Mouse (Mus musculus) MEL (cell line): ENCODE results near the gene Elof1. TPM values are rescaled to one million over a fixed set of nuclear protein-coding genes. Genes with fewer than 3 reads are reported as not detected.

Experiments used
- DNase-seq: peaks from one replicate; pipeline ENCODE4 v3.0.0; 2011; ENCODE audit warnings: low read depth, low spot score
- H3K27ac ChIP-seq: 2 replicates; pipeline ENCODE4 v1.5.1; 2012; ENCODE audit warnings: low read depth, mild to moderate bottlenecking, control low read depth, low read length, moderate library complexity; ENCODE audit not compliant: control insufficient read depth
- H3K27me3 ChIP-seq, 2 experiments: fragments of 150-350 bp in 1 of 2; sonication (generic) in 1 of 2; 2 replicates each; pipeline ENCODE4 v1.6.1; 2012; ENCODE audit warnings: low read length in 2 of 2, mild to moderate bottlenecking in 2 of 2, improper control_type of control experiment in 1 of 2, moderate library complexity in 1 of 2; ENCODE audit not compliant: insufficient read depth in 2 of 2, control insufficient read depth in 1 of 2
- H3K36me3 ChIP-seq, 2 experiments: 2 replicates each; pipeline ENCODE4 v1.6.1; 2012 to 2014; ENCODE audit warnings: low read length in 2 of 2, improper control_type of control experiment in 1 of 2, inconsistent platforms in 1 of 2, mild to moderate bottlenecking in 1 of 2; ENCODE audit not compliant: insufficient read depth in 2 of 2, control insufficient read depth in 1 of 2
- H3K4me1 ChIP-seq, 2 experiments: fragments of 150-350 bp in 1 of 2; sonication (generic) in 1 of 2; 2 replicates each; pipeline ENCODE4 v1.6.1; 2012; ENCODE audit warnings: low read length in 2 of 2, improper control_type of control experiment in 1 of 2, mild to moderate bottlenecking in 1 of 2; ENCODE audit not compliant: insufficient read depth in 2 of 2, control insufficient read depth in 1 of 2
- H3K4me3 ChIP-seq, 2 experiments: fragments of 150-350 bp in 1 of 2; sonication (generic) in 1 of 2; 2 replicates each; pipeline ENCODE4 v1.5.1; 2012; ENCODE audit warnings: low read depth in 2 of 2, low read length in 2 of 2, mild to moderate bottlenecking in 2 of 2, moderate library complexity in 2 of 2, control low read depth in 1 of 2, improper control_type of control experiment in 1 of 2; ENCODE audit not compliant: control insufficient read depth in 1 of 2, insufficient read depth in 1 of 2
- H3K79me2 ChIP-seq: 2 replicates; pipeline ENCODE4 v1.6.1; 2012; ENCODE audit warnings: mild to moderate bottlenecking, low read length, moderate library complexity; ENCODE audit not compliant: control insufficient read depth, poor library complexity, insufficient read depth
- H3K9ac ChIP-seq: 2 replicates; pipeline ENCODE4 v1.6.1; 2012; ENCODE audit warnings: low read depth, mild to moderate bottlenecking, control low read depth, low read length, moderate library complexity; ENCODE audit not compliant: control insufficient read depth, poor library complexity, severe bottlenecking
- H3K9me3 ChIP-seq: fragments of 150-350 bp; sonication (generic); replicated peaks from 2 replicates; pipeline ENCODE4 v1.6.1; 2012; ENCODE audit warnings: mild to moderate bottlenecking, low read length, improper control_type of control experiment, moderate library complexity; ENCODE audit not compliant: insufficient read depth
- CHD1 ChIP-seq: IDR thresholded peaks from 2 replicates; pipeline ENCODE4 v1.6.1; 2012; ENCODE audit warnings: low read depth, mild to moderate bottlenecking, inconsistent platforms, low read length, improper control_type of control experiment
- CHD2 ChIP-seq: IDR thresholded peaks from 2 replicates; pipeline ENCODE4 v1.6.1; 2011; ENCODE audit warnings: low read length, improper control_type of control experiment
- CTCF ChIP-seq, 3 experiments: IDR thresholded peaks in 2 of 3; conservative IDR thresholded peaks in 1 of 3; 2 replicates each; pipeline ENCODE4 v1.5.1; 2011 to 2012; ENCODE audit warnings: low read length in 3 of 3, low read depth in 2 of 3, mild to moderate bottlenecking in 2 of 3, improper control_type of control experiment in 1 of 3, inconsistent platforms in 1 of 3, mixed read lengths in 1 of 3, moderate library complexity in 1 of 3; ENCODE audit not compliant: control insufficient read depth in 1 of 3, insufficient read depth in 1 of 3, poor library complexity in 1 of 3, severe bottlenecking in 1 of 3
- EP300 ChIP-seq, 2 experiments: IDR thresholded peaks; 2 replicates each; pipeline ENCODE4 v1.6.1; 2011; ENCODE audit warnings: improper control_type of control experiment in 2 of 2, low read length in 2 of 2, low read depth in 1 of 2, mild to moderate bottlenecking in 1 of 2
- ETS1 ChIP-seq: IDR thresholded peaks from 2 replicates; pipeline ENCODE4 v1.6.1; 2012; ENCODE audit warnings: low read depth, mild to moderate bottlenecking, inconsistent platforms, low read length, improper control_type of control experiment, moderate library complexity
- GABPA ChIP-seq: IDR thresholded peaks from 2 replicates; pipeline ENCODE4 v1.6.1; 2012; ENCODE audit warnings: low read depth, mild to moderate bottlenecking, inconsistent platforms, low read length, improper control_type of control experiment, moderate library complexity
- GATA1 ChIP-seq: IDR thresholded peaks from 2 replicates; pipeline ENCODE4 v1.6.1; 2011; ENCODE audit warnings: low read depth, low read length, improper control_type of control experiment
- KAT2A ChIP-seq: conservative IDR thresholded peaks from 2 replicates; pipeline ENCODE4 v1.6.1; 2012; ENCODE audit warnings: low read depth, low read length, improper control_type of control experiment, inconsistent platforms
- MAFK ChIP-seq: IDR thresholded peaks from 2 replicates; pipeline ENCODE4 v1.6.1; 2011; ENCODE audit warnings: low read depth, mild to moderate bottlenecking, low read length, improper control_type of control experiment, borderline replicate concordance
- MAX ChIP-seq: IDR thresholded peaks from 2 replicates; pipeline ENCODE4 v1.6.1; 2011; ENCODE audit warnings: low read length, improper control_type of control experiment
- MEF2A ChIP-seq: IDR thresholded peaks from 2 replicates; pipeline ENCODE4 v1.6.1; 2014; ENCODE audit warnings: low read depth, mild to moderate bottlenecking, inconsistent platforms, low read length, improper control_type of control experiment; ENCODE audit not compliant: poor library complexity, insufficient replicate concordance, severe bottlenecking; ENCODE audit errors: extremely low read depth
- MYB ChIP-seq: IDR thresholded peaks from 2 replicates; pipeline ENCODE4 v1.6.1; 2011; ENCODE audit warnings: mild to moderate bottlenecking, low read depth, low read length, improper control_type of control experiment
- MYC ChIP-seq: IDR thresholded peaks from 2 replicates; pipeline ENCODE4 v1.6.1; 2011; ENCODE audit warnings: low read depth, mild to moderate bottlenecking, low read length, improper control_type of control experiment, moderate library complexity
- NELFE ChIP-seq: IDR thresholded peaks from 2 replicates; pipeline ENCODE4 v1.6.1; 2011; ENCODE audit warnings: low read depth, low read length, improper control_type of control experiment
- NRF1 ChIP-seq: IDR thresholded peaks from 2 replicates; pipeline ENCODE4 v1.6.1; 2014; ENCODE audit warnings: low read depth, mild to moderate bottlenecking, inconsistent platforms, low read length, improper control_type of control experiment, moderate library complexity; ENCODE audit not compliant: poor library complexity, insufficient read depth, severe bottlenecking
- POLR2A ChIP-seq, 2 experiments: IDR thresholded peaks; 2 replicates each; pipeline ENCODE4 v1.6.1; 2011 to 2012; ENCODE audit warnings: low read length in 2 of 2, mild to moderate bottlenecking in 2 of 2, control low read depth in 1 of 2, improper control_type of control experiment in 1 of 2, low read depth in 1 of 2, moderate library complexity in 1 of 2; ENCODE audit not compliant: control insufficient read depth in 1 of 2, insufficient read depth in 1 of 2, poor library complexity in 1 of 2
- POLR2AphosphoS2 ChIP-seq: IDR thresholded peaks from 2 replicates; pipeline ENCODE4 v1.6.1; 2011; ENCODE audit warnings: low read length, improper control_type of control experiment
- POLR2AphosphoS5 ChIP-seq: IDR thresholded peaks from 2 replicates; pipeline ENCODE4 v1.6.1; 2012; ENCODE audit warnings: low read depth, borderline replicate concordance, mild to moderate bottlenecking, inconsistent platforms, low read length, moderate library complexity, mixed read lengths
- SIN3A ChIP-seq: IDR thresholded peaks from 2 replicates; pipeline ENCODE4 v1.6.1; 2012; ENCODE audit warnings: low read length, improper control_type of control experiment, inconsistent platforms
- SMC3 ChIP-seq: IDR thresholded peaks from 2 replicates; pipeline ENCODE4 v1.6.1; 2011; ENCODE audit warnings: low read depth, low read length, improper control_type of control experiment
- TAL1 ChIP-seq: IDR thresholded peaks from 2 replicates; pipeline ENCODE4 v1.6.1; 2012; ENCODE audit warnings: mild to moderate bottlenecking, inconsistent platforms, low read length, moderate library complexity, mixed read lengths
- TBP ChIP-seq: IDR thresholded peaks from 2 replicates; pipeline ENCODE4 v1.8.0; 2011; ENCODE audit warnings: low read depth, low read length, improper control_type of control experiment
- TCF12 ChIP-seq: IDR thresholded peaks from 2 replicates; pipeline ENCODE4 v1.6.1; 2014; ENCODE audit warnings: low read depth, mild to moderate bottlenecking, inconsistent platforms, low read length, improper control_type of control experiment, moderate library complexity
- UBTF ChIP-seq: IDR thresholded peaks from 2 replicates; pipeline ENCODE4 v1.6.1; 2012; ENCODE audit warnings: low read depth, mild to moderate bottlenecking, inconsistent platforms, low read length, improper control_type of control experiment, moderate library complexity, borderline replicate concordance; ENCODE audit not compliant: insufficient read depth
- USF1 ChIP-seq: IDR thresholded peaks from 2 replicates; pipeline ENCODE4 v1.6.1; 2014; ENCODE audit warnings: low read depth, mild to moderate bottlenecking, inconsistent platforms, low read length, improper control_type of control experiment, moderate library complexity
- ZC3H11A ChIP-seq: IDR thresholded peaks from 2 replicates; pipeline ENCODE4 v1.6.1; 2012; ENCODE audit warnings: low read depth, mild to moderate bottlenecking, inconsistent platforms, low read length, improper control_type of control experiment
- ZKSCAN1 ChIP-seq: IDR thresholded peaks from 2 replicates; pipeline ENCODE4 v1.6.1; 2012; ENCODE audit warnings: low read depth, mild to moderate bottlenecking, inconsistent platforms, low read length, improper control_type of control experiment, moderate library complexity
- ZMIZ1 ChIP-seq: IDR thresholded peaks from 2 replicates; pipeline ENCODE4 v1.6.1; 2012; ENCODE audit warnings: low read depth, mild to moderate bottlenecking, inconsistent platforms, low read length, improper control_type of control experiment, moderate library complexity
- polyA plus RNA-seq, 2 experiments: library from polyadenylated mRNA; stranded (reverse) in 1 of 2; unstranded in 1 of 2; fragments of >175 nt in 1 of 2; fragments of >200 nt in 1 of 2; gene quantifications; 2 replicates each; pipeline versions ENCODE4 v1.2.1 to v1.2.4; 2012; ENCODE audit warnings: low replicate concordance in 2 of 2, low read depth in 1 of 2; ENCODE audit not compliant: insufficient read length in 2 of 2, insufficient read depth in 1 of 2, missing spikeins in 1 of 2
- total RNA-seq: library from RNA; depleted of rRNA; stranded (reverse); fragments of 300-350 nt; gene quantifications from 2 replicates; pipeline ENCODE4 v1.2.3, GENCODE M21; 2012

Elof1 gene
- total and polyA plus RNA-seq, 3 experiments, result 421 to 505 TPM; not detected in 1

- no peak within 1 kb of the TSS for H3K27ac ChIP-seq
- TF ChIP-seq KAT2A (no peak), GABPA (no peak), USF1 (peak; percentile 62), NRF1 (no peak), TAL1 (no peak), ZMIZ1 (no peak), MEF2A (no peak), UBTF (no peak)
- TF ChIP-seq, all 39 proteins: peak for 1
- Histone ChIP-seq H3K79me2 (no peaks in the 10 kb centered on the region), H3K9ac (no peak within 1 kb of the TSS), H3K9me3 (no peaks in the 10 kb centered on the region), H3K27me3 (no peaks in the 10 kb centered on the region; a peak in 1 of 4 replicates), H3K4me3 (no peak within 1 kb of the TSS), H3K36me3 (peaks cover 0 to 2% of the 10 kb centered on the region in 2 experiments; a peak in 1 of 4 replicates), H3K4me1 (peaks cover 0 to 5% of the 10 kb centered on the region in 2 experiments; a peak in 2 of 4 replicates)
- DNase-seq, result peak; percentile 52
Observed at GRCm38 (mm10) chr9:22098993-22099696, 17.8 kb downstream of the Elof1 start, which contains the start of gene Cnn1. Cnn1 (plus strand) TSS chr9:22099216.

GRCm38 (mm10) chr9:22095854-22096307 lies 21.1 kb downstream of the Elof1 start:
- no peaks in the 10 kb centered on the region for H3K79me2 ChIP-seq
- peak overlapping the region; percentile 33 to 38; a peak in 3 of 4 replicates for H3K4me3 ChIP-seq
- peak overlapping the region; percentile 60 for H3K9ac ChIP-seq
- H3K27me3 ChIP-seq, result no peaks in the 10 kb centered on the region
- peaks cover 0 to 2% of the 10 kb centered on the region in 2 experiments; a peak in 1 of 4 replicates for H3K36me3 ChIP-seq
- peak; percentile 98 for DNase-seq
- peaks cover 0 to 5% of the 10 kb centered on the region in 2 experiments; a peak in 2 of 4 replicates for H3K4me1 ChIP-seq
- H3K9me3 ChIP-seq, result no peaks in the 10 kb centered on the region
- no peak overlapping the region for H3K27ac ChIP-seq
- TF ChIP-seq CHD2 (no peak), CTCF (IDR thresholded peaks at IDR 0.05 in 2 of 3, conservative IDR thresholded peaks at IDR 0.05 in 1 of 3; ENCODE audit: control insufficient read depth in 1 of 3, insufficient read depth in 1 of 3, low read depth in 2 of 3, low read length in 3 of 3, poor library complexity in 1 of 3, severe bottlenecking in 1 of 3) (peak; percentile 92 to 97 (median 97)), KAT2A (no peak), SIN3A (0 out of 2 replicates have a peak, but pooled peaks have one; percentile 6), CHD1 (no peak), POLR2AphosphoS2 (no peak), UBTF (no peak), TAL1 (no peak), MAX (no peak), ZKSCAN1 (no peak), ETS1 (peak; percentile 71; the same call in 1 of the 2 replicates), MEF2A (no peak), NELFE (no peak), GATA1 (peak; percentile 30; the same call in 1 of the 2 replicates), NRF1 (no peak), POLR2AphosphoS5 (no peak), MYB (no peak), USF1 (no peak), SMC3 (peak; percentile 91), TCF12 (no peak), POLR2A (IDR thresholded peaks at IDR 0.05; ENCODE audit: control insufficient read depth in 1 of 2, insufficient read depth in 1 of 2, low read depth in 1 of 2, low read length in 2 of 2, poor library complexity in 1 of 2) (peak; percentile 60 to 68; a peak in 3 of 4 replicates), TBP (no peak; the same call in 1 of the 2 replicates), ZMIZ1 (no peak), MYC (no peak), MAFK (no peak), ZC3H11A (no peak), EP300 (IDR thresholded peaks at IDR 0.05; ENCODE audit: low read depth in 1 of 2, low read length in 2 of 2) (no peak)
